Mouse (Mus musculus) cortical plate, adult 2 months (tissue): ENCODE results near the gene Mex3d.

Experiments used
- CTCF ChIP-seq: fragments of 200-500 bp; IDR thresholded peaks from 2 replicates; pipeline ENCODE4 v1.5.1; 2011; ENCODE audit warnings: mild to moderate bottlenecking, control low read depth, low read length; ENCODE audit not compliant: insufficient read depth; ENCODE audit errors: extremely low read depth
- POLR2A ChIP-seq: fragments of 200-500 bp; IDR thresholded peaks from 2 replicates; pipeline ENCODE4 v1.6.1; 2011; ENCODE audit warnings: mild to moderate bottlenecking, low read length, control low read depth; ENCODE audit not compliant: insufficient read depth; ENCODE audit errors: extremely low read depth

DNA sequence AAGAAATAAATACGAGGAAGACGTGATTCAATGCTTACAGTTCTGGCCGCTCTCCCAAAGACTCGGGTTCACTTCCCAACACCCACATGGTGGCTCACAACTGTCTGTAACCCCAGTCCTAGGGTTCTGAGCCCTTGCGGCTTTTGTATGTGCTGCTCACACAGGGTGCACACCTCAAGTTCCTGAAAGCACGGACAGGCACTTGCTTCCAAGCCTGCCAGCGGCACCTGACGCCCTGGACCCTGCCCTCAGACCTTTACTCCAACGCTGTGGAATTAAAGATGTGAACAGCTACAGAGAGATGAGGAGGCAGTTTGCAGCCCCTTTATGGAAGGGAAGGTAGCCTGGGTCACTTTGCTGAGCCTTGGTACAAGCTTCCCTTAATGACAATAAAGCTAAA, 3.2 kb upstream of the Mex3d start:
- TF ChIP-seq CTCF, result no peak
- no peak for TF ChIP-seq POLR2A
